Mouse (Mus musculus) bone marrow, adult 2 months (tissue): ENCODE results near the gene Nhsl1. TPM values are rescaled to one million over a fixed set of nuclear protein-coding genes. Genes with fewer than 3 reads are reported as not detected.

Experiments used
- H3K27ac ChIP-seq: fragments of 200-500 bp; 2 replicates; pipeline ENCODE4 v1.5.1; 2012; ENCODE audit warnings: low read depth, mild to moderate bottlenecking, control low read depth, inconsistent platforms, low read length; ENCODE audit not compliant: control insufficient read depth, poor library complexity, insufficient read depth
- H3K4me1 ChIP-seq: fragments of 200-500 bp; 2 replicates; pipeline ENCODE4 v1.6.1; 2011; ENCODE audit warnings: low read length; ENCODE audit not compliant: control insufficient read depth, insufficient read depth
- H3K4me3 ChIP-seq: fragments of 200-500 bp; replicated peaks from 2 replicates; pipeline ENCODE3; 2011; ENCODE audit warnings: mild to moderate bottlenecking, low read depth, low read length, control low read depth; ENCODE audit not compliant: control insufficient read depth
- CTCF ChIP-seq: fragments of 200-500 bp; IDR thresholded peaks from 2 replicates; pipeline ENCODE4 v1.5.1; 2011; ENCODE audit warnings: low read length, control low read depth; ENCODE audit not compliant: control insufficient read depth, insufficient read depth
- POLR2A ChIP-seq: fragments of 200-500 bp; IDR thresholded peaks from 2 replicates; pipeline ENCODE4 v1.6.1; 2011; ENCODE audit warnings: low read depth, mild to moderate bottlenecking, control low read depth, low read length, borderline replicate concordance; ENCODE audit not compliant: control insufficient read depth
- WGBS: fragments of 180-500 bp; shearing (Covaris S2); methylation state at CpG from one replicate; pipeline ENCODE4 v1.1.7; 2018; 5-methylcytosine and 5-hydroxymethylcytosine counted together
- polyA plus RNA-seq: library from polyadenylated mRNA; stranded (reverse); fragments of >200 nt; gene quantifications from 2 replicates; pipeline ENCODE4 v1.2.4, GENCODE M21; 2011; ENCODE audit warnings: low replicate concordance; ENCODE audit not compliant: missing spikeins, insufficient read depth, insufficient read length

Nhsl1 gene
- polyA plus RNA-seq, 1 experiment: 1.6 TPM

GRCm38 (mm10) chr10:18400998-18401397 is 82.2 kb downstream of the Nhsl1 start:
- Histone ChIP-seq H3K4me1 (no peaks in the 10 kb centered on the region), H3K27ac (no peak overlapping the region), H3K4me3 (no peak overlapping the region)
- no peak for TF ChIP-seq POLR2A
- TF ChIP-seq CTCF: no peak
- WGBS: 82% methylated on average over 8 of the region's 8 CpGs

- H3K27ac ChIP-seq: no peak overlapping the region
- H3K4me1 ChIP-seq: 0 out of 2 replicates have a peak, but pooled peaks cover 2% of the 10 kb centered on the region
- TF ChIP-seq CTCF (no peak), POLR2A (no peak)
- 70% methylated on average over 2 of the region's 2 CpGs for WGBS
- H3K4me3 ChIP-seq: no peak overlapping the region
Observed at GRCm38 (mm10) chr10:18403992-18404391, 85.2 kb downstream of the Nhsl1 start.

GRCm38 (mm10) chr10:18404679-18405078 is 85.9 kb downstream of the Nhsl1 start:
- Histone ChIP-seq H3K4me3 (no peak overlapping the region), H3K27ac (no peak overlapping the region), H3K4me1 (0 out of 2 replicates have a peak, but pooled peaks cover 2% of the 10 kb centered on the region)
- WGBS: 82% methylated on average over 5 of the region's 5 CpGs
- TF ChIP-seq POLR2A (no peak), CTCF (no peak)

GRCm38 (mm10) chr10:18407062-18407830 is 88.5 kb downstream of the Nhsl1 start:
- 1% methylated on average over 21 of the region's 21 CpGs for WGBS
- H3K27ac ChIP-seq: no peak overlapping the region
- TF ChIP-seq CTCF: no peak
- no peak for TF ChIP-seq POLR2A
- H3K4me3 ChIP-seq: no peak overlapping the region
- 0 out of 2 replicates have a peak, but pooled peaks cover 2% of the 10 kb centered on the region for H3K4me1 ChIP-seq

GRCm38 (mm10) chr10:18408128-18408527 is 89.3 kb downstream of the Nhsl1 start:
- no peak overlapping the region for H3K27ac ChIP-seq
- 36% methylated on average over 11 of the region's 11 CpGs for WGBS
- TF ChIP-seq CTCF (no peak), POLR2A (no peak)
- no peak overlapping the region for H3K4me3 ChIP-seq
- H3K4me1 ChIP-seq: 0 out of 2 replicates have a peak, but pooled peaks cover 2% of the 10 kb centered on the region

- no peak overlapping the region for H3K4me3 ChIP-seq
- H3K27ac ChIP-seq: no peak overlapping the region
- 80% methylated on average over 9 of the region's 9 CpGs for WGBS
- TF ChIP-seq CTCF (no peak), POLR2A (no peak)
- H3K4me1 ChIP-seq: 0 out of 2 replicates have a peak, but pooled peaks cover 2% of the 10 kb centered on the region
Observed at GRCm38 (mm10) chr10:18408635-18409034, 89.8 kb downstream of the Nhsl1 start.

- H3K4me1 ChIP-seq: 0 out of 2 replicates have a peak, but pooled peaks cover 2% of the 10 kb centered on the region
- 76% methylated on average over 2 of the region's 2 CpGs for WGBS
- H3K4me3 ChIP-seq: no peak overlapping the region
- H3K27ac ChIP-seq: no peak overlapping the region
- TF ChIP-seq POLR2A: no peak
- TF ChIP-seq CTCF: no peak
Observed at GRCm38 (mm10) chr10:18409068-18409467, 90.3 kb downstream of the Nhsl1 start.

GRCm38 (mm10) chr10:18411266-18411665 is 92.5 kb downstream of the Nhsl1 start:
- no peak for TF ChIP-seq CTCF
- TF ChIP-seq POLR2A: no peak
- Histone ChIP-seq H3K4me1 (0 out of 2 replicates have a peak, but pooled peaks cover 2% of the 10 kb centered on the region), H3K4me3 (no peak overlapping the region), H3K27ac (no peak overlapping the region)
- 86% methylated on average over 2 of the region's 2 CpGs for WGBS

GRCm38 (mm10) chr10:18415946-18416345 is 97.2 kb downstream of the Nhsl1 start:
- Histone ChIP-seq H3K4me1 (no peaks in the 10 kb centered on the region), H3K27ac (no peak overlapping the region), H3K4me3 (no peak overlapping the region)
- TF ChIP-seq CTCF (no peak), POLR2A (no peak)
- WGBS: 83% methylated on average over 11 of the region's 11 CpGs
